Mouse (Mus musculus) limb, embryonic 10.5 days (tissue): ENCODE data around the gene Angel2. TPM values are rescaled to one million over a fixed set of nuclear protein-coding genes. Genes with fewer than 3 reads are reported as not detected.

Experiments used
- DNase-seq: peaks from one replicate; pipeline ENCODE4 v3.0.0-alpha.2; 2017; ENCODE audit warnings: low spot score
- H3K27ac ChIP-seq: fragments of 300-500 bp; sonication (generic); 2 replicates; pipeline ENCODE4 v1.5.1; 2016; ENCODE audit warnings: mild to moderate bottlenecking
- H3K27me3 ChIP-seq: fragments of 300-500 bp; sonication (generic); 2 replicates; pipeline ENCODE4 v1.6.1; 2016; ENCODE audit warnings: low read depth, mild to moderate bottlenecking; ENCODE audit not compliant: poor library complexity, severe bottlenecking
- H3K36me3 ChIP-seq: fragments of 300-500 bp; sonication (generic); 2 replicates; pipeline ENCODE4 v1.6.1; 2016; ENCODE audit warnings: mild to moderate bottlenecking, moderate library complexity
- H3K4me1 ChIP-seq: fragments of 300-500 bp; sonication (generic); 2 replicates; pipeline ENCODE4 v1.6.1; 2016
- H3K4me3 ChIP-seq: fragments of 300-500 bp; sonication (generic); 2 replicates; pipeline ENCODE4 v1.5.1; 2016; ENCODE audit warnings: mild to moderate bottlenecking, moderate library complexity
- H3K9me3 ChIP-seq: fragments of 300-500 bp; sonication (generic); replicated peaks from 2 replicates; pipeline ENCODE4 v1.6.1; 2016; ENCODE audit warnings: mild to moderate bottlenecking
- WGBS: fragments of 180-500 bp; shearing (Covaris S2); methylation state at CpG from one replicate; pipeline ENCODE4 v1.1.7; 2016; 5-methylcytosine and 5-hydroxymethylcytosine counted together
- polyA plus RNA-seq: library from polyadenylated mRNA; unstranded; fragments of >200 nt; fragmentation: Nextera tagmentation; extraction: Ambion mirVana; gene quantifications from 2 replicates; pipeline ENCODE4 v1.2.1, GENCODE M21; 2016

The Angel2 gene
- polyA plus RNA-seq, 1 experiment from 2014 or later, result 55.0 TPM

DNA sequence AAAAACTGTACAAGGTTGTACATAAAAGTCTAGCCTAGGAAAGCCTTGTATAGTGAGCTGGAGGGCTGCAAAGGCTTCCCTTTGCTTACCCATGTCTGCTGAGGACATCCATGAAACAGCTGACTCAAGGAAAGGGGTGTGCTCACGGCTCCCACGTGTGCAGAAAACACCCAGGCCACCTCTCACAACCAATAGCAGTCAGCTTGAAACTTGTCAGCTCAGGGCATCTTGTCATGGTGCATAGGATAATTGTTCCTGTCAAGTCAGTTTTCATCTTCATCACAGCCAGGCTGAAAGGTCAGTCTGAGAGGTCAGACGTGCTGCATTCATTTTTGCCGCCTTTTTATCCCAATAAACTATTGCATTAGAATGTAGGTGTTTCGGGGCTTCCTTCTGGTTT, 23.1 kb downstream of the Angel2 start:
- DNase-seq, result no peak
- no peaks in the 10 kb centered on the region for H3K9me3 ChIP-seq
- whole genome bisulfite sequencing, result 83% methylated on average over 5 of the region's 5 CpGs
- H3K27me3 ChIP-seq, result no peaks in the 10 kb centered on the region
- H3K4me1 ChIP-seq, result no peaks in the 10 kb centered on the region
- no peak overlapping the region for H3K4me3 ChIP-seq
- no peak overlapping the region for H3K27ac ChIP-seq
- H3K36me3 ChIP-seq, result peaks cover 98% of the 10 kb centered on the region

DNA sequence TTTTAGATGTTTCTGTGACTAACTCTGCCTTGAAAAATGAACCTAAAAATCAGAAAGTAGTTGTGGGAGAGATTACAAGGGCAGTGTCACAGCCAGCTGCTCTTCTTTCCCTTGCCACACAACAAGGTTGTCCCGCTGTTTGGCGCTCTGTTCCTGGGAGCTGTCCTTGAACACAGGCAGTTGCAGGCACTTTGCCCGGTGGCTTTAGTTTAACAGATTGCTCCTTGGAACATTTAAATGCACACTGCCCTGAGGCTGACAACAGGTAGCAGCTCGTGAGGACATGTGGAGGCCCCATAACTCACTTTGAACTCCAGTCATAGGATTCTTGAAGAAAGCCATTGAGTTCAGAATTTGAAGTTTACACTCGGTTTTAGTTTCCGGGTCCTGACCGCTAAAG, 23.5 kb downstream of the Angel2 start:
- no peak overlapping the region for H3K4me3 ChIP-seq
- no peaks in the 10 kb centered on the region for H3K9me3 ChIP-seq
- H3K27ac ChIP-seq, result no peak overlapping the region
- 91% methylated on average over 7 of the region's 7 CpGs for WGBS
- no peaks in the 10 kb centered on the region for H3K27me3 ChIP-seq
- H3K36me3 ChIP-seq, result peaks cover 98% of the 10 kb centered on the region
- no peaks in the 10 kb centered on the region for H3K4me1 ChIP-seq
- no peak for DNase-seq

DNA sequence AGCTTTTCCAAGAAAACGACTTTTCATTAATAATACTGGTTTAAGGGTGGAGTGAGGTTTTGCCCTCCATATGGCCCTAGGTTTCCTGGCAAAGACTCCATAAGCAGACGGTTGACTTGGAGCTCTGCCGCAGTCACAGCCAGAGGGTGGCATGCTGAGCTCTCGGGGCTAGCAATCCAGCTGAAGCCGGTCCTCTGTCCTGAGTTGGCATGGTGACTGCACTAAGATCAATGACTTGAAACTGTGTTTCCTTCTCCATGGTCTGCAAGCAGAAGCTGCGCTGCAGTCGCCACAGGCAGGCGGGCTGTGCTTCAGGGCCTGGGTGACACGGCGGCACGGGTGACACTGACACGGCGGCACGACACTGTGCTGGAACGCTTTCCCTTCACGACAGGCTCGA, 23.9 kb downstream of the Angel2 start:
- no peaks in the 10 kb centered on the region for H3K9me3 ChIP-seq
- no peak overlapping the region for H3K4me3 ChIP-seq
- WGBS, result 93% methylated on average over 17 of the region's 17 CpGs
- H3K27me3 ChIP-seq, result no peaks in the 10 kb centered on the region
- no peak for DNase-seq
- H3K36me3 ChIP-seq, result peaks cover 98% of the 10 kb centered on the region
- H3K4me1 ChIP-seq, result no peaks in the 10 kb centered on the region
- no peak overlapping the region for H3K27ac ChIP-seq

DNA sequence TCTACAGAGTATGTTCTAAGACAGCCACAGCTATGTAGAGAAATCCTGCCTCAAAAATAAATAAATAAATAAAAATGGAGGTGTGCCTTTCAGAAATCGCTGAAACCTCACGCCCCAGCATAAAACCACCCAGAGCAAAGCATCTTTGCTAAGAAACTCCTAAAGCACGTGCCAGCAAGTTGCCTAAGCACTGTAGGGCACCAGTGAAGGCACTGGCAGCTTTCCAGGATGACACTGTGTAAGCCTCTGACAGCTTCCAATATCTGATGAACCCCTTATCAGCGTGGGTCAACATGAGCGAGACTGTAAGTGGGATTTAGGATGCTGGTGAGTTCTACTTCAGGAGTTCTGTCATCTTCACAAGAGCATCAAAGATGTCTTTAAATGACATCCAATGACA, 26.1 kb downstream of the Angel2 start:
- Histone ChIP-seq H3K9me3 (no peaks in the 10 kb centered on the region), H3K27me3 (no peaks in the 10 kb centered on the region), H3K4me3 (no peak overlapping the region), H3K4me1 (no peaks in the 10 kb centered on the region), H3K36me3 (peaks cover 100% of the 10 kb centered on the region), H3K27ac (no peak overlapping the region)
- 90% methylated on average over 5 of the region's 5 CpGs for WGBS
- no peak for DNase-seq

DNA sequence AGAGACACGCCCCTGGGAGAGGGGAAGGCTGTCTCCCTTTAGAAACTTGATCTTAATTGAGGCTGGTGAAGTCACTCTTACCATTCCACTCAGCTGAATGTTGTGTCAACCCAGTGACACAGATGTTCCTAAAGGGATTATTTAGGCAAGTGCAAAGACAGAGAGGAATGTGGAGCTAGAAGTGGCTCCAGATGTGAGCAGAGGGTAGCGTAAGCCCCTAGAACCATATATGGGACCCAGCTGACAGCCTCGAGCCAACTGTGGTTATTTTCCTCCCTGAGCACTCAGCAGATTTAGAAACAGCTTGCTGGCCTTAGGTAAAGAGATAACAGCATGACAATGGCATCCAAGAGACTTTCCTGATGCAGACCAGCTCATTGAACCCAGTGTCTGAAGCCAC, 28.1 kb downstream of the Angel2 start:
- Histone ChIP-seq H3K4me1 (no peaks in the 10 kb centered on the region), H3K27me3 (no peaks in the 10 kb centered on the region), H3K9me3 (no peaks in the 10 kb centered on the region), H3K4me3 (no peak overlapping the region), H3K36me3 (peaks cover 100% of the 10 kb centered on the region), H3K27ac (no peak overlapping the region)
- no peak for DNase-seq
- WGBS, result 78% methylated on average over 3 of the region's 3 CpGs

DNA sequence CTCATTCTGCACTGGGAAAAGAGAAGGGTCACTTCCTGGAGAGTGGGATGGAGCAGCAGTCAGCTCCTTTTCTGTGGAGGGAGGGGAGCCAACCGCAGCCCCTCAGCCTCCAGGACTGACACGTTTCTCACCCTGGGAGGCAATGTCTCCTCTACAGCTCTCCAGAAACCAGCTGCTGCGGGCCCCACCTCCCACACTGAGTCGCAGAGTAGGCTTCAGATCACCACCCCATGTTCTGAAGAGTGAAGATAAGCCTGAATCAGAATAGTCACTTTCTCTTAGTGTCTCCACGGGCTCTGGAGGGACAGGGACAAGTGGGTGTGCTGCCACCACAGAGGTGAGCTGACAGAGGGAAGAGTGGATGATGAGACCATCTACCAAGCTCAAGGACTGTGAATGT, 33.9 kb downstream of the Angel2 start:
- Histone ChIP-seq H3K9me3 (no peaks in the 10 kb centered on the region), H3K4me3 (no peak overlapping the region), H3K4me1 (no peaks in the 10 kb centered on the region), H3K27ac (no peak overlapping the region), H3K36me3 (peaks cover 100% of the 10 kb centered on the region), H3K27me3 (no peaks in the 10 kb centered on the region)
- 69% methylated on average over 5 of the region's 5 CpGs for WGBS
- no peak for DNase-seq

DNA sequence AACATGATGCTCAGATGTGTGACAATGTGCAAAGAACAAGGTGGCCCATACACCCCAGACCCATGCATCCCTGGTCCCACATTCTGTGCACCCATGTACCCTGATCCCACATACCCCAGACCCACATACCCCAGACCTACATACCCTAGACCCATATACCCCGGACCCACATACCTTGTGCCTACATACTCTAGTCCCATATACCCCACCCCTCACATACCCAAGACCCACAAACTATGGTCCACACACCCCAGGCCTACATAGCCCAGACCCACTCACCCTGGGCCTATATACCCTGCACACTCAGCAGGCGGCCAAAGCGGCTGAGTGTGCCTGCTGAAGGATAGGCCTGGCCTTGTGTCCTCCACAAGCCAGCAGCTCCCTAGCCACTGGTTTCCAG, 37.8 kb downstream of the Angel2 start:
- Histone ChIP-seq H3K4me3 (no peak overlapping the region), H3K27me3 (no peaks in the 10 kb centered on the region), H3K36me3 (peaks cover 99% of the 10 kb centered on the region), H3K9me3 (no peaks in the 10 kb centered on the region), H3K27ac (no peak overlapping the region), H3K4me1 (no peaks in the 10 kb centered on the region)
- no peak for DNase-seq
- WGBS, result 95% methylated on average over 3 of the region's 3 CpGs

DNA sequence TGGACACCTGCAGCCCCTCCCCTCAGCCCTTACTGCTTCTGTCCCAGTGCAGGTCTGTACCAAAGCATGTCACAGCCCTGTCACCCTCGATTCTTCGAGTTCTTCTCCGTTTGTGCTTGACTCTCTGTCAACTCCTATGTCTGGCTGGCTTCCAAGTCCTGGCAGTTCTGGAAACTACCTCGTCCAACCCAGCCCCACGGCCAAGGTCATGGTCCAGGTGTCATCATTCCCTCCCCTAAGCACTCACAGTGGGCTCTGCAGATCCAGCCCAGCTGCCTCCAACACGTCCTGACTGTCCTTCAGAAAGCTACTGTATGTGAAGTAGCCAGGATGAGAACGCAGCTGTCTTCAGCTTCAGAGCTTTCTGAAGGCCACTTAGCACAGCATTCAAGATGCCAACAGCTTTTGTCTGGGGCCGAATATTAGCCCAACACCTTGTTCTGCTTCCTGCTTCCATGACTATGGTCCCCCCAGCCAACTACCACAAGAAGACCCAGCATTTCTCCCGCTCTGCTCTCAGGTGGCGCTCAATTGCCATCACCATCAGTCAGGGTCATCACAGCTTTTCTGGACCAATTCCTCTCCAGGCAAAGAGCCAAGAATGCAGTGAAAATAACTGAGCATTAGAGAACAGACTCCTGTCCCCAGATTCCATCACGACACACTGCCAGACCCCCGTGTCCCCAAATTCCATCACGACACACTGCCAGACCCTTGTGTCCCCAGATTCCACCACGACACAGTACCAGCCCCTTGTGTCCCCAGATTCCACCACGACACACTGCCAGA, 40.3 kb downstream of the Angel2 start:
- 93% methylated on average over 15 of the region's 15 CpGs for WGBS
- Histone ChIP-seq H3K36me3 (peaks cover 99% of the 10 kb centered on the region), H3K4me1 (no peaks in the 10 kb centered on the region), H3K27ac (no peak overlapping the region), H3K4me3 (no peak overlapping the region), H3K27me3 (no peaks in the 10 kb centered on the region), H3K9me3 (no peaks in the 10 kb centered on the region)
- DNase-seq, result no peak

DNA sequence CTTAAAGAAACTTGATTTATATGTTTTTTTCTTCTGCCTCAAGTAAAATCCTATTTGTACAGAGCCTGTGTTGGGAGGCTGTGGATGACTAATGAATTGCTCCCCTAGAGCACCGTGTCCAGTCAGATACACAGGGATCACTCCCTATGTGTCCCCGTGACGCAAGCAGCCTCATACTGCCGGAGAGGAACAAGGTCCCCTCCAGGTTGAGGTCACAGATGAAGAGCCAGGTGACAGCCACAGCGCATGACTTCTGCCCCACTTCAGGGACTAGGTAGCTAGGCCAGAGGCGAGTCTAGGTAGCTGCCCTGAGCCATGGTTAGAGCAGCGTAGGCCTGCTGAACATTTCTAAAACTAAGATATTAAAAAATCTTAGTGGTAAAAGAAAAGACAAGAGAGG, 43.1 kb downstream of the Angel2 start:
- WGBS, result 96% methylated on average over 7 of the region's 7 CpGs
- H3K27ac ChIP-seq, result no peak overlapping the region
- H3K36me3 ChIP-seq, result peaks cover 99% of the 10 kb centered on the region
- H3K4me1 ChIP-seq, result 0 out of 2 replicates have a peak, but pooled peaks cover 4% of the 10 kb centered on the region
- no peaks in the 10 kb centered on the region for H3K27me3 ChIP-seq
- no peaks in the 10 kb centered on the region for H3K9me3 ChIP-seq
- no peak for DNase-seq
- no peak overlapping the region for H3K4me3 ChIP-seq

DNA sequence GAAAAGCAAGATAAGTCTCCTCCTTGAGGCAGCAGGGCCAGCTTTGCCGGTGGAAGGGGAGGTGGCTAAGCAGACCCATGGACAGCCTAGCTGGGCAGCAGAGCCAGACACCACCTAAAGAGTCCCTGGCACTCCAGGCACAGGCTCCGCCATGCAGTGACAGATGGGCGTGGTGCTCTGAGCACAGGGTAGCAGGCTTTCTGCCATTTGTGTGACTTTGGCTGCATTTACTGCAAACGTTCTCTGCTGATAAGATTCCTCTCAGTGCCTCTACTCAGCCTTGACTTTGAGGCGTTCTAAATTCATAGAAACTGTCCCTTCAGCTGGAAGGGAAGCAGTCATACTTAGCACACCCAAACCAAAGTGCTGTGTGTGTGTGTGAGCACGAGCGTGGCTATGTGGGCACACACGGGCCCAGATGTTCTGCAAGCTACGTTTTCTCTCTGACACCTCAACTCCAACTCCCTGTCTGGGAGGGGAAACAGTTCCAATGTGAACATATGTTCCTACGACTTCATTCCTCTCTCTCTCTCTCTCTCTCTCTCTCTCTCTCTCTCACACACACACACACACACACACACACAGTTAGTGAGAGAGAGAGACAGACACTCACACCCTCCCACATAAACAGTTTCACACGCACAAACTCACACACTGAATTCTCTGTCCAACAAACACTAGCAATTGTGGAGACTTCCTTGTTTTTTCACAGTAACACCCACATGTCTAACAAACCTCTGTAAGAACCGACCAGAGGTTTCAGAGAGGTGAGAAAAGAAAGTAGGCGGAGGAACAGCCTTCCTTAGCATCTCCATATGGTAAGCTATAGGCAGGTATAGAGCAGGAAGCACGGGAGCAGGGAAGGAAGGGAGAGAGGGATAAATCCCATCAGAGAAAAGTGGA, 47.0 kb downstream of the Angel2 start:
- 82% methylated on average over 14 of the region's 14 CpGs for WGBS
- H3K27me3 ChIP-seq, result no peaks in the 10 kb centered on the region
- peaks cover 16% of the 10 kb centered on the region for H3K4me1 ChIP-seq
- H3K36me3 ChIP-seq, result peaks cover 100% of the 10 kb centered on the region
- no peak for DNase-seq
- no peak overlapping the region for H3K27ac ChIP-seq
- no peak overlapping the region for H3K4me3 ChIP-seq
- no peaks in the 10 kb centered on the region for H3K9me3 ChIP-seq

DNA sequence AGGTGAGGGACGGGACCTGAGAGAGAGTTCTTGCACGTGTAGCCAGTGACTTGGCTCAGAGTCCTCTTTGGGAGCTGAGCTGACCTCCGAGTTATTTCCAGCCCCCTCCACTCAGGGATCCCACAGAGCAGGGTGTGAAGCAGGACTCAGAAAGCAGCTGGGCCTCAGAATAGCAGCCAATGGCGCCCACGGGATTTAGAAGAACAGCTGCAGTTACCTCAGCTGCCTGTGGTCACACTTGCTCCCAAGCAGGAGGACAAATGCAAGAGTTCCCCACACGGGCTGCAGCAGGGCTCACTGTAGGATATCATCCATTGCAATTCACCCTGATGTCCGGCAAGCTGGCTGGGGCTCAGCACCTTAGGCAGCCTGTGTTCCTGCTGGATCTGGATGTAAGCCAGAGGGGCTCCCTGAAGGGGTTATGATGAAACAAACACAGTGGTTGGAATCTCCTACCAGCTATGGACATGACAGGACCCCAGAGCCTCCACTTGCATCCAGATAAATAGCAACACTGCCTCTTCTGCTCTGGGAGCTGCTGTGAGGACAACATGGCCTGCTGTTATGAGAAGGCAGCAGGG, 47.8 kb downstream of the Angel2 start:
- Histone ChIP-seq H3K27ac (no peak overlapping the region), H3K27me3 (no peaks in the 10 kb centered on the region), H3K36me3 (peaks cover 92% of the 10 kb centered on the region), H3K4me1 (peaks cover 24% of the 10 kb centered on the region), H3K9me3 (no peaks in the 10 kb centered on the region), H3K4me3 (no peak overlapping the region)
- WGBS, result 64% methylated on average over 7 of the region's 7 CpGs
- no peak for DNase-seq

DNA sequence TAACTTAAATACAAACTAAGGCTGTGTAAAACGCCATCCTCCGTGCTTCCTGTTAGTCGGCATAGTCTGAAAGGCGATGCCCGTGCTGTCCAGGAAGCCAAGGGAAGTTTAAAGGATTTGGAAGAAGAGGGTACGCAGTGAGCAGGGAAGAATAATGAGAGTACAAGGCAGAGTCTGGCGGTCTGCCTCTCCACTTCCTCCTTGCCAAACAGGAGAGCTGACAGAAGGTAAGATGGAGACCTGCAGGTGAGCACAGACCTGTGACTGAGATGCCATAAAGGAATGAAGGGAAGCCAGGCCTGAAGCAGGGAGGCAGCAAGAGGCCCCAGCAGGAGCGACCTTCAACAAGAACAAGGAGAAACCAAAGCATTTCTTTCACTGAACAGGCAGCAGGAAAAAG, 49.3 kb downstream of the Angel2 start:
- WGBS, result 92% methylated on average over 8 of the region's 8 CpGs
- H3K4me3 ChIP-seq, result no peak overlapping the region

DNA sequence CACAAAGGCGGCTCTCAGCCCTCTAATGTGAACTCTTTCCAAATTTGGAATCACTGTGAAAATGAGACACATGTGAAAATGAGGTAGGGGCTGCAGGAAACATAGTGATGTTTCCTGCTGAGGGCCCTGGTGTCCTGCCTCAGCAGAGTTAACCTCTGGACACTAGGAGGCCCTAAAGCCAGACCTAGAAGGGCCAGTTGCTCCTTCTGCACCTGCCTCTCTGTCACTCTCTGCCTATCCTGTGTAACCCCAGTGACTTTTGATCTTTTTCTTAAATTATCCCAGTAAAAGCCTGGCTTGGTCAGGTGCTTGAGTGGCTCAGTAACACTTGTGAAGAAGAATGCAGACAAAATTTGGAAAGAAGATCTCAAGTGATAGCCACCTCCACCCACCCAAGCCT, 49.9 kb downstream of the Angel2 start:
- H3K27ac ChIP-seq, result no peak overlapping the region
- no peak overlapping the region for H3K4me3 ChIP-seq
- H3K9me3 ChIP-seq, result no peaks in the 10 kb centered on the region
- 80% methylated on average over 1 of the region's 1 CpGs for WGBS
- H3K4me1 ChIP-seq, result peaks cover 43% of the 10 kb centered on the region
- H3K27me3 ChIP-seq, result no peaks in the 10 kb centered on the region
- peaks cover 71% of the 10 kb centered on the region for H3K36me3 ChIP-seq
- DNase-seq, result no peak

More for the DNA sequence above, 49.3 kb downstream of the Angel2 start:
- no peak for DNase-seq
- Histone ChIP-seq H3K27ac (no peak overlapping the region), H3K4me1 (peaks cover 37% of the 10 kb centered on the region), H3K9me3 (no peaks in the 10 kb centered on the region), H3K36me3 (peaks cover 77% of the 10 kb centered on the region), H3K27me3 (no peaks in the 10 kb centered on the region)
